Mouse (Mus musculus): ENCODE data around the gene Thop1.
"Not testable (repeated sequence)": the region's sequence is repeated elsewhere in the genome, so short reads cannot be mapped to it uniquely, and the experiment has no call there.

Gene Thop1

DNA sequence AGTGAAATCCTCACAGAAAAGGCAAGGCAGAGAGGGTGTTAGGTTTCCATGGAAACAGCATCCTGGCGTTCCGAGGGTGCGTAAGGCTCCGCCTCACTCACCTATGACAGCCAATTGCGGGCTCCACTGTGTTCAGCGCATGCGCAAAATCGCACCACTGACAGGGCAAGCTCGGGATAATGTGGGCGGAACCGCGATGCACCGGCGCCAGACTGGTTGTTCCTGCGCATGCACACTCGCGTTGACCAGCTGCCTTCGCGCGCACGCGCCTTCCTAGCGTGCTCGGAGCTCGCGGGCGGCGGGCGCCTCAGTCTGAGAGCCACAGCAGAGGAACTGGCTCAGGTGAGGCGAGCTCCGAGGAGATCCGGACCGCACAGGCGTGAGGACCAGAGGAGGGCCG lies at the start of gene Thop1:
Thop1 (plus strand) TSS at position 200 of the 400 bp plus-strand sequence.
- peak; percentile 98 for DNase-seq

- DNase-seq = no peak
These were observed 49.6 kb upstream of the Thop1 start for GRCm38 (mm10) chr10:81020207-81020606.

GRCm38 (mm10) chr10:81021547-81022110 lies 48.2 kb upstream of the Thop1 start:
- DNase-seq = no peak

- no peak for DNase-seq
These were observed 47.1 kb upstream of the Thop1 start for GRCm38 (mm10) chr10:81022744-81023143.

- no peak for DNase-seq
These were observed 45.4 kb upstream of the Thop1 start for GRCm38 (mm10) chr10:81024346-81024937.

- peak; percentile 48 for DNase-seq
These were observed 44.7 kb upstream of the Thop1 start for GRCm38 (mm10) chr10:81025047-81025621.

DNA sequence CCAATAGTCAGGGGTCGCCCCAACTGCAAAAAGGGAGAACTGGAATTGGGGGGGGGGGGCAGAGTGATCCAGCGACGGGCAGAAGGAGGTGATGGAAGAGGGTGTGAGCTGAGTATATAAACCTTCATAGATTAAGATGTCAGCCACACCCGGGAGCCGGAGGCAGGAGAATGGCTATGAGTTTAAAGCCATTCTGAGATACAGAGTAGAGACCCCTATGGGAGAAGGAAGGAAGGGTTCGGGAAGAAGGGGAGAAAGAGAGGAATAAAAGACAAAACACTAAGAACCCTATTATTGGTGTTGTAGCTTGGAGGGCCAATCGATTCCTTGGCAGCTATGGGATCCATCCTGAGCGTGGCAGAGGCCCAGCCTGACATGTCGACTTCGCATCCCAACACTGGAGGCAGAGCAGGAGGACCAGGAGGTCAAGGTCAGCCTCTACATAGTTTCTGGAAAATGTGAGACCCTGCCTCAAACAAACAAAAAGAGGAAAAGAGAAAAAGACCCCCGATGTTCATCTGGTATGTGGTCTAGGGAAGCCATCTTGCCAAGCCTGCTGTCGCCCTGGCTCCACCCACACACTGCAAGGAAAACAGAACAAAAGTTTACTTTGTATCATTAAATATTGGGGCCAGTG lies 44.1 kb upstream of the Thop1 start, which contains the start of gene Diras1:
Diras1 (minus strand) TSS at position 24 of the 637 bp plus-strand sequence.
- no peak for DNase-seq

DNA sequence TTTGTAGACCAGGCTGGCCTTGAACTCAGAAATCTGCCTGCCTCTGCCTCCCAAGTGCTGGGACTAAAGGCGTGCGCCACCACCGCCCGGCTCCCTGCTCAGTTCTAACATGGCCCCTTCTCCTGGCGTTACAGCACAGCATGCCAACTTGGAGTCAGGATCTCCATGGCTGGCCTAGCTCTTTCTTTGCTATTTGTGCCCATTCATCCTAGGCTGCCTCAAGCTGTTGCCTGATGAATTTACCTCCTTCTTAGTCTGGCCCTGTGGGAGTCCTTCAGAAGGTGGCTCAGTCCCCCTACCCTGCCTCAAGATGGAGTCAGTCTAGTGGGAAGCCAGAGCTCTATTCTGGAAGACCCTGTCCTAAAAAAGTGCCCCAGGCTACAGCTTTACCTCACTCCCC lies 43.0 kb upstream of the Thop1 start:
- DNase-seq = no peak

DNA sequence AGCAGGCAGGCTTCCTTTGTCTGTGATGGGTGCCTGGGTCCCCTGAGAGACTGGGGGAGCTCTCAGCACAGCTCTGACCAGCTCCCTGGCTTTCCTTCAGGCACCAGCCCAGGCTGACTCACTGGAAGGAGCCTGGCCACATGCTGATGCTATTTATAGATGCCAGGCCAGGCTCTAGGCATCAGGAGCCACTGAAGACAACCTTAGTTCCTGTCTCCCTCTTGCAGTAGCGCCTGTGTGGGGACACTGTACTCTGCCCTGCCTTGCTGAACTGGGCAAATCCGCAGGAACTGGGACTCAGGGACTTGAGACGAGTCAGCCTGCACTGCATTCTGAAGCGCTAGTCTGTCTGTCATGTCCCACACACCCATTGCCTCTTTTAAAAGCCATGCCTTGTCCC lies 42.5 kb upstream of the Thop1 start:
- DNase-seq = no peak

- no peak for DNase-seq
These were observed 41.6 kb upstream of the Thop1 start for GRCm38 (mm10) chr10:81028219-81028618.

- DNase-seq = no peak
These were observed 40.8 kb upstream of the Thop1 start for GRCm38 (mm10) chr10:81029031-81029430.

DNA sequence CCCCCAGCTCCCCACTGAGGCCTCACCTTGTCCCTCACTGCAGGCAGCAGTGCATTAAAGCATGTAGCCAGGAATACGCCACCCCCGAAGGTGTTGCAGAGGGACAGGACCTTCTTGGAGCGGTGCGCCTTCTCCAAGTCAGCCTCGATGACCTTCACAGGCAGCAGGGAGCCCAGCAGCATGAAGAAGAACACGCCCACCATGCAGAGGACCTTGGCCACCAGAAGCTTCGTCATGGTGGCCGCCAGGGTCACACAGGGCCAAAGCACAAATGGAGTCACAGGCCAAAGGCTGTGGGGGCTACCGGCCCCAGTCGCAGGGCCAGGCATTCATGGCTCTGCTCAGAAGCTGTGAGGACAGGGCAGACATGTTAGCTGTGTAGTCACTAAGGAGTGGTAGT lies 36.2 kb upstream of the Thop1 start:
- DNase-seq = no peak

DNA sequence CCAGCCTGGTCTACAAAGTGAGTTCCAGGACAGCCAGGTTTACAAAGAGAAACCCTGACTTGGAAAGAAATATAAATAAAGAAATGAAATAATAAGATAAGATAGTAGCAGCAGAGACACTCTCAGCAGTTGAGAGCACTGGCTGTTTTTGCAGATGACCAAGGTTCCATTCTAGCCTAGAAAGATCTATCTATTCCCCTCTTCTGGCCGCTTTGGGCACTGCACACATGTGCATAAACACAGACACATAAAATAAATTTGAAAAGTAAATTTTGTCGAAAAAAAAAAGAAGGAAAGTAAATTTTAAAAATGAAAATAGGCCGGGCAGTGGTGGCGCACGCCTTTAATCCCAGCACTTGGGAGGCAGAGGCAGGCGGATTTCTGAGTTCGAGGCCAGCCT lies 33.6 kb upstream of the Thop1 start:
- peak; percentile 45 for DNase-seq

GRCm38 (mm10) chr10:81036988-81037580 lies 32.8 kb upstream of the Thop1 start, which contains the start of gene Slc39a3:
TSS of gene Slc39a3 (minus strand) at chr10:81037426.
- peak; percentile 99 for DNase-seq

DNA sequence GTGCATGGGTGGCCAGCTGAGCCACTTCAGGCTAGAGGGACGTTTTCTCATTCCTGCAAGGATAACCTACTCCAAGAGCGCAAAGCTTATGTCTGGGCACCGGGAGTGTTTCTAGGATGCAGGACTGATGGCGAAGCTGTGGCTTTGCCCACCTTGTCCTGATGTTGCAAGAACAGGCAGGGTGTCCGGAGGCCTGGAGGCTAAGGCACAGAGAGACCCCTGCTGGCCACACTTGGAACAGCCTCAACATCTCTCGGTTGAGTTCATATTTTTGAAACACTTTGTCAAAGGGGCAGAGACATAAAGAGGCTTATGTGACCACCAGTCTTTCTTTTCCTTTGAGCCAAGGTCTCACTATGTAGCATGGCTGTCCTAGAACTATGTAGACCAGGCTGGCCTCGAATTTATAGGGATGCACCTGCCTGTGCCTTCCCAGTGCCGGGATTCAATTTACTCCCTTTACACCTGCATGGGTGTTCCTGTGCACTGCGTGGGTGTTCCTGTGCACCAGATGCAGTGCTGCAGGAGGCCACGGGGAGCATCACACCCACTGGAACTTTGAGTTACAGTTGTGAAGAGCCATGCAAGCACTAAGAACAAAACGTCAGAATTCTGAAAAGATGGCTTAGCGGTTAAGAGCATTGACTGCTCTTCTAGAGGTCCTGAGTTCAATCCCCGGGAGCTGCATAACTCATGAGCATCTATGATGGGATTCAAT lies 28.2 kb upstream of the Thop1 start:
- peak; percentile 83 for DNase-seq

- DNase-seq = not testable (repeated sequence)
These were observed 24.6 kb upstream of the Thop1 start for GRCm38 (mm10) chr10:81045246-81045645.

DNA sequence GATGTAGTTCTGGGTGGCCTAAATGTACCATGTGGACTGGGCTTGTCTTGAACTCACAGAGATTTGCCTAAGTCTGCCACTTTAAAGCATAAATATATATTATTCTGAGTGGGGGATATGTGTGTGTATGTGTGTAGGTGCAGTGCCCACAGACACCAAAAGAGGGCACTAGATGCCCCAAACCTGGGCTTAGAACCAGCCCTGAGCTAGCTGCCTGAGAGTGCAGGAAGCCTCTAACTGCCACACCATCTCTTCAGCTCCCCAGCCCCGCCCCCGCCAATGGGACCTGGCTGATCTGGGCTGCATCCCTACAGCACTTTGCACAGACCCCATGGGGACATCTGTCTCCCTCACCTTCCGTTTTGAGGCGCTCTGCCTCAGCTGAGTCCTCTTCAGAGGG lies 19.2 kb upstream of the Thop1 start:
- DNase-seq = peak; percentile 45

- no peak for DNase-seq
These were observed 18.7 kb upstream of the Thop1 start for GRCm38 (mm10) chr10:81051133-81051532.

- DNase-seq = no peak
These were observed 17.3 kb upstream of the Thop1 start for GRCm38 (mm10) chr10:81052577-81052976.

- DNase-seq = no peak
These were observed 14.7 kb upstream of the Thop1 start for GRCm38 (mm10) chr10:81055169-81055568.

DNA sequence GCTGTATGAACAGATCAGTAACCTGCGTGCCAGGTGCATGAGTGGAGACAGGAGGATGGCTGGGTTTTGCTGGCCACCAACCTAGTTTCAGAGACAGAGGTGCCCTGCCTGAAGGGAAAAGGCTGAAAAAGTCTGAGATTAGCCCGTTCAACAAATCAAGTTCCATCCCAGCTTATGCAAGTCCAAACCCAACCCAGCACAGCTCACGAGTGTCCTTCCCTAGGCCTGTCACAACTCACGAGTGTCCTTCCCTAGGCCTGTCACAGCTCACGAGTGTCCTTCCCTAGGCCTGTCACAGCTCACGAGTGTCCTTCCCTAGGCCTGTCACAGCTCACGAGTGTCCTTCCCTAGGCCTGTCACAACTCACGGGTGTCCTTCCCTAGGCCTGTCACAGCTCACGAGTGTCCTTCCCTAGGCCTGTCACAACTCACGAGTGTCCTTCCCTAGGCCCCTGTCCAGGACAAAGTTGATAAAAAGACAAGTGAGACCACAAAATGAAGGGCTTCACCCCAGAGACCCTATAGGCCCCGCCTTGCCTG lies 14.0 kb upstream of the Thop1 start:
- not testable (repeated sequence) for DNase-seq

GRCm38 (mm10) chr10:81057406-81058130 lies 12.3 kb upstream of the Thop1 start:
- no peak for DNase-seq

All from kidney, postnatal 10 days (tissue).